Mouse (Mus musculus) hindbrain, embryonic 14.5 days (tissue): Measurements from ENCODE around the gene Hs6st3. TPM values are rescaled to one million over a fixed set of nuclear protein-coding genes. Genes with fewer than 3 reads are reported as not detected.

Experiments used
- ATAC-seq: fragments of 200-750 bp; cut with Nextera tagmentation; 2 replicates; pipeline ENCODE4 v1.8.0; 2017; ENCODE audit warnings: moderate number of reproducible peaks, mild to moderate bottlenecking, moderate TSS enrichment, moderate library complexity; ENCODE audit not compliant: low FRiP score
- DNase-seq: peaks from one replicate; pipeline ENCODE4 v3.0.0-alpha.2; 2015; ENCODE audit warnings: low spot score
- H3K27ac ChIP-seq: fragments of 300-500 bp; sonication (generic); 2 replicates; pipeline ENCODE4 v1.5.1; 2014; ENCODE audit warnings: mild to moderate bottlenecking, moderate library complexity
- H3K27me3 ChIP-seq: fragments of 300-500 bp; sonication (generic); 2 replicates; pipeline ENCODE4 v1.6.1; 2014; ENCODE audit warnings: mild to moderate bottlenecking, low read length, mixed read lengths; ENCODE audit not compliant: control insufficient read depth, insufficient read depth
- H3K36me3 ChIP-seq: fragments of 300-500 bp; sonication (generic); replicated peaks from 2 replicates; pipeline ENCODE4 v1.6.1; 2014; ENCODE audit not compliant: control insufficient read depth, insufficient read depth
- H3K4me1 ChIP-seq: fragments of 300-500 bp; sonication (generic); replicated peaks from 2 replicates; pipeline ENCODE4 v1.6.1; 2014; ENCODE audit warnings: antibody characterized with exemption, low read length, mixed read lengths; ENCODE audit not compliant: control insufficient read depth, insufficient read depth
- H3K4me2 ChIP-seq: fragments of 300-500 bp; sonication (generic); replicated peaks from 2 replicates; pipeline ENCODE4 v1.6.1; 2014; ENCODE audit warnings: mild to moderate bottlenecking, moderate library complexity
- H3K4me3 ChIP-seq: fragments of 300-500 bp; sonication (generic); replicated peaks from 2 replicates; pipeline ENCODE4 v1.5.1; 2014; ENCODE audit warnings: mild to moderate bottlenecking, low read length
- H3K9ac ChIP-seq: fragments of 300-500 bp; sonication (generic); 2 replicates; pipeline ENCODE4 v1.6.1; 2014
- H3K9me3 ChIP-seq: fragments of 300-500 bp; sonication (generic); 2 replicates; pipeline ENCODE4 v1.6.1; 2016; ENCODE audit warnings: low read length; ENCODE audit not compliant: control insufficient read depth
- WGBS: fragments of 180-500 bp; shearing (Covaris S2); extraction: QIAGEN DNeasy Blood & Tissue Kit; methylation state at CpG from one replicate; pipeline ENCODE4 v1.1.7; 2014; 5-methylcytosine and 5-hydroxymethylcytosine counted together
- polyA plus RNA-seq: library from polyadenylated mRNA; unstranded; fragments of >200 nt; fragmentation: Nextera tagmentation; extraction: Ambion mirVana; gene quantifications from 2 replicates; pipeline ENCODE4 v1.2.1, GENCODE M21; 2014

The Hs6st3 gene
- polyA plus RNA-seq, 1 experiment from 2014 or later = 4.3 TPM

DNA sequence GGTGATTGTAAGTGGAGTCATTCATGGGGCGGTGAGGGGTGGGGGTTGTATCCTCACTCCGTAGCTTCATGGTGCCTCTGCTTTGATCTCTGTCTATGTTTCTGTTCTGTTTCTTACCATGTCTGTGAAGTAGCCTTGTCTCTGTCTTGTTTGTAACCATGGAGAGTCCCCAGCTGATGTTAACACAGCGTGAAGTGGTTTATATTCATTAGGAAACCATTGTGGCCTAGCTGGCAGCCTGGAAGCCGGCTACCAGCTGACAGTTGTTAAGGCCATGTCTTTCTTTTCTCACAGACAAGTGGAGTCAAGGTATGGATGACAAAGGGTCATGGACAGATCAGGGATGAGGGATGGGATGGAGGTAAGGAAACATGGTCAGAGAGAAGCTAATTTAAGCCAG, 12.3 kb upstream of the Hs6st3 start:
- no peak for ATAC-seq
- Histone ChIP-seq H3K4me3 (no peak overlapping the region), H3K4me1 (peaks cover 15% of the 10 kb centered on the region; the same call in 1 of the 2 replicates), H3K36me3 (no peaks in the 10 kb centered on the region), H3K9ac (no peak overlapping the region), H3K9me3 (no peaks in the 10 kb centered on the region), H3K27ac (no peak overlapping the region), H3K27me3 (no peaks in the 10 kb centered on the region), H3K4me2 (no peak overlapping the region)
- no peak for DNase-seq
- 26% methylated on average over 4 of the region's 4 CpGs for WGBS

DNA sequence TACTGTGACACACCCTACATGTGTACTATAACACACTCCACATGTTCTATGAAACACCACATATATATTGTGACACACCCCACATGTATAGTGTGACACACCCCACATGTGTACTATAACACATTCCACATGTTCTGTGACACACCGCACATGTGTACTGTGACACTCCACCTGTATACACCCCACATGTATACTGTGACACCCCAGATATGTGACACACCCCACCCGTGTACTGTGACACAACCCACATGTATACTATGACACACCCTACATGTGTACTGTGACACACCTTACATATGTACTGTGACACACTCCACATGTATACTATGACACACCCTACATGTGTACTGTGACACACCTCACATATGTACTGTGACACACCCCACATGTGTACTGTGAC, 10.8 kb upstream of the Hs6st3 start:
- ATAC-seq (peak; percentile 35; the same call in 1 of the 2 replicates), DNase-seq (no peak)
- H3K9me3 ChIP-seq = no peaks in the 10 kb centered on the region
- H3K27ac ChIP-seq = no peak overlapping the region
- no peaks in the 10 kb centered on the region for H3K27me3 ChIP-seq
- H3K36me3 ChIP-seq = no peaks in the 10 kb centered on the region
- H3K4me1 ChIP-seq = peaks cover 15% of the 10 kb centered on the region; the same call in 1 of the 2 replicates
- H3K4me2 ChIP-seq = no peak overlapping the region
- H3K4me3 ChIP-seq = no peak overlapping the region
- WGBS = 91% methylated on average over 2 of the region's 2 CpGs
- H3K9ac ChIP-seq = no peak overlapping the region

DNA sequence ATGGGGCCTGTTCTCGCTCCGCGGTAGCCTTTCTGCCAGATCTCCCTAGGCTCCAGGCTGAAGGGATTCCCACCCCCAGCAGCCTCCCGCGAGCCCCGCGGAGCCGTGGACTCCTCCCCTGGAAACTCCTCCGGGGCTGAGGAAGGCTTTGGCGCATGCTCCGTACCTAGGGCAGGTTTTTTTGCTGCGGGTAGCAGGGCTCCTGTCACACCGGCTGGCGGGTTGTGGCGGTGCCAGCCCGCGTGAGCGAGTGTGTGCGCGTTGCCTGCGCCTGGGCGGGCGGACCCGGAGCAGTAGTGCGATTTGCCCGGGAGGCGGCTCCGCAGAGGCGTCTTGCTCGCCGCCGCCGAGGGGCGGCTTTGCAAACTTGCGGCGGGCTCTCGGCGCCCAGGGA, 632 bp upstream of the Hs6st3 start:
- DNase-seq = peak; percentile 73
- Histone ChIP-seq H3K27ac (peak overlapping the region; percentile 33; the same call in 1 of the 2 replicates), H3K27me3 (peaks cover 41% of the 10 kb centered on the region)

DNA sequence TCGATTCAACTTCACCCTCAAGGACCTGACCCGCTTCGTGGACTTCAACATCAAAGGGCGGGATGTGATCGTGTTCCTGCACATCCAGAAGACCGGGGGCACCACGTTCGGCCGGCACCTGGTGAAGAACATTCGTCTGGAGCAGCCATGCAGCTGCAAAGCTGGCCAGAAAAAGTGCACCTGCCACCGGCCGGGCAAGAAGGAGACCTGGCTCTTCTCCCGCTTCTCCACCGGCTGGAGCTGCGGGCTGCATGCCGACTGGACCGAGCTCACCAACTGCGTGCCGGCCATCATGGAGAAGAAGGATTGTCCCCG, 602 bp downstream of the Hs6st3 start:
- under 1% methylated on average over 20 of the region's 20 CpGs for WGBS
- ATAC-seq (no peak), DNase-seq (no peak)
- H3K4me2 ChIP-seq = peak overlapping the region; percentile 97
- H3K4me1 ChIP-seq = peaks cover 2% of the 10 kb centered on the region; the same call in 1 of the 2 replicates
- peak overlapping the region; percentile 79 for H3K4me3 ChIP-seq
- peak overlapping the region; percentile 66 for H3K9ac ChIP-seq
- H3K9me3 ChIP-seq = no peaks in the 10 kb centered on the region
- peaks cover 41% of the 10 kb centered on the region for H3K27me3 ChIP-seq
- H3K27ac ChIP-seq = no peak overlapping the region
- no peaks in the 10 kb centered on the region for H3K36me3 ChIP-seq

More for the DNA sequence above, 632 bp upstream of the Hs6st3 start:
- peak overlapping the region; percentile 97 for H3K4me2 ChIP-seq
- peak; percentile 93 for ATAC-seq
- H3K9me3 ChIP-seq = no peaks in the 10 kb centered on the region
- peak overlapping the region; percentile 79 for H3K4me3 ChIP-seq
- H3K9ac ChIP-seq = peak overlapping the region; percentile 66
- H3K4me1 ChIP-seq = no peaks in the 10 kb centered on the region; the same call in 1 of the 2 replicates
- under 1% methylated on average over 38 of the region's 38 CpGs for WGBS
- H3K36me3 ChIP-seq = no peaks in the 10 kb centered on the region

DNA sequence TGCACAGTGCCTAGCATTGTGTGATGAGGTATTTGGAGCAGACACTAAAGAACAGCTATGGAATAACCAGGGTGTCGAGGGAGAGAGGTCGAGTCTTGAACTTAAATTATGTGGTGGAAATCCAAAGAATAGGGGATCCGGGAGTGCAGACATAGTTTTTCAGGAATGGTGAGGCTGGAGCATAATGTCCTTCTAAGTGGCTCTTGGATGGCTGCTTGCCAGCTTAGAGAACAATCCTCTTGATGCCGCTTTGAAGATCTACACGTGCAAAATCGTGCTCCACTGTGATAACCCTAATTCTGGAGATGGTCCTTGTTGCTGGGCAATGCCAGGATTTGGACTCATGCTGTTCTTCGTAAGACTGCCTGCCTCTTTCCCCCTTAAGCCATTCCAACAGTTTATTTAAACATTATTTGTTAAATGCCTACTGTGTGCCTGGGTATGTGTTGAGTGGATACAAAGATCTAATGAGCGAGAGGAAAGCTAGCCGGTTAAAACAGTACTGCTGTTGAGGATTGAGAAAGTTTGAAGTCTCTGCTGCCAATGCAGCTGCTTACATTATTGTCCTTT, 1.3 kb downstream of the Hs6st3 start:
- no peak for ATAC-seq
- Histone ChIP-seq H3K4me3 (peak overlapping the region; percentile 79), H3K9ac (peak overlapping the region; percentile 66), H3K9me3 (no peaks in the 10 kb centered on the region), H3K4me1 (peaks cover 3% of the 10 kb centered on the region; the same call in 1 of the 2 replicates), H3K27me3 (peaks cover 41% of the 10 kb centered on the region), H3K36me3 (no peaks in the 10 kb centered on the region), H3K4me2 (peak overlapping the region; percentile 97), H3K27ac (no peak overlapping the region)
- DNase-seq = no peak
- 35% methylated on average over 9 of the region's 9 CpGs for WGBS

DNA sequence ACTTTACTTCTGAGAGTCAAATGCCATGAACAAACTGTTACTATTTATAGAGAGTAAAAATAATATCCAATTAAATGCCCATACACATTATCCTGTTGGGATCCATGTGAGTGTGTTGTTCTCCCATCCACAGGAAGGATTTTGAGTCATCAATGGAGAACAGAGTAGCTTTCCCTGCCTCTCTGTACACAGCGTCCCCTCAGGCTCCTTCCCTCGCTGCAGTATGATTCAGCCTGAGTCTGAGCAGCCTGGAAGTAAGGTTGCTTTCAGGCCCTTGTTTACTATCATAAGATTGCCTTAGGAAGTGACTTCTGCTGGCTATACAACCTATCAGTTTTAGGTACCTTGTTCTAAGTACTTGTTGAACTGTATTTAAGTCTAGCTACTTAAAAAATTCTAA, 14.9 kb downstream of the Hs6st3 start:
- no peak for ATAC-seq
- Histone ChIP-seq H3K4me2 (no peak overlapping the region), H3K27me3 (no peaks in the 10 kb centered on the region), H3K27ac (no peak overlapping the region), H3K36me3 (no peaks in the 10 kb centered on the region), H3K9ac (no peak overlapping the region), H3K4me1 (no peaks in the 10 kb centered on the region), H3K4me3 (no peak overlapping the region), H3K9me3 (peaks cover 11% of the 10 kb centered on the region)
- WGBS = 76% methylated on average over 2 of the region's 2 CpGs
- no peak for DNase-seq

DNA sequence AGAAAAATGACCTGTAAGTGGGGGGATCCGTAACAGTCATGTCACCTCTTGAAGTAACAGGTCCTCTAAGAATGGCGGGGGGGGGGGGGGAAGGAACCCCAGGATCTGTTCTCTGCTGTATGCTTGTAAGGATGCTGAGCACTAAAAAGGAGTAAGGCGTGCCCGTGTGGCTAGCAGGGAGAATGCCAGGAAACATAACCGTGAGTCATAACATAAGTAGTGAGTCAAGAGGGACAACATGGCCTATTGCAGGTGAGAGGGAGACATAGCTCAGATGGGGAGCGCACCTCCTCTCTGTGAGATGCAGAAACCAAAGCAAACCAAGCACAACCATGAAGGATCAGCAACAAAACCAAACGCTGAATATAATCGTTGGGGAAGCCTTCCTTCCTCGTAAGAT, 55.8 kb downstream of the Hs6st3 start:
- H3K27ac ChIP-seq = no peak overlapping the region
- H3K9ac ChIP-seq = no peak overlapping the region
- no peaks in the 10 kb centered on the region for H3K9me3 ChIP-seq
- WGBS = 87% methylated on average over 9 of the region's 9 CpGs
- H3K4me3 ChIP-seq = no peak overlapping the region
- no peaks in the 10 kb centered on the region for H3K4me1 ChIP-seq
- H3K27me3 ChIP-seq = no peaks in the 10 kb centered on the region
- no peak for DNase-seq
- no peaks in the 10 kb centered on the region for H3K36me3 ChIP-seq
- no peak for ATAC-seq
- H3K4me2 ChIP-seq = no peak overlapping the region

DNA sequence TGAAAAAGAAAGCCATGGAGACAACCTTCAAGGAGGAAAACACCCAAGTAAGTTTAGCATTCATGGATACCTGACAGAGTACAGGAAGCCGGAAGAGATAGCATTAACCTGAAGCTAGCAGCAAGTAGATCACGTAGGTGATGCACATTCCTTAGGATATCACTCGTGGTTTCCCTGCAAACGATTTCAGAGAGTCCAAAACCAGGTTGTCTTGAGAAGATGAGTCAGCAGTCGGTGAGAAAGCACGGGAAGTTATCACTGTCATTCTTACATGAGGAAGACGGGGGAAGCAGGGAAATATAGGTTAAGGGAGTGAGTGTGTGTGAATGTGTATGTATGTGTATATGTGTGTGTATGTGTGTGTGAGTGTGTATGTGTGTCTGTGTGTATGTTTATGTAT, 65.4 kb downstream of the Hs6st3 start:
- Histone ChIP-seq H3K27ac (no peak overlapping the region), H3K9ac (no peak overlapping the region), H3K4me2 (no peak overlapping the region), H3K4me3 (no peak overlapping the region), H3K4me1 (no peaks in the 10 kb centered on the region), H3K27me3 (no peaks in the 10 kb centered on the region), H3K9me3 (no peaks in the 10 kb centered on the region), H3K36me3 (no peaks in the 10 kb centered on the region)
- ATAC-seq (no peak), DNase-seq (no peak)
- WGBS = 94% methylated on average over 7 of the region's 7 CpGs

DNA sequence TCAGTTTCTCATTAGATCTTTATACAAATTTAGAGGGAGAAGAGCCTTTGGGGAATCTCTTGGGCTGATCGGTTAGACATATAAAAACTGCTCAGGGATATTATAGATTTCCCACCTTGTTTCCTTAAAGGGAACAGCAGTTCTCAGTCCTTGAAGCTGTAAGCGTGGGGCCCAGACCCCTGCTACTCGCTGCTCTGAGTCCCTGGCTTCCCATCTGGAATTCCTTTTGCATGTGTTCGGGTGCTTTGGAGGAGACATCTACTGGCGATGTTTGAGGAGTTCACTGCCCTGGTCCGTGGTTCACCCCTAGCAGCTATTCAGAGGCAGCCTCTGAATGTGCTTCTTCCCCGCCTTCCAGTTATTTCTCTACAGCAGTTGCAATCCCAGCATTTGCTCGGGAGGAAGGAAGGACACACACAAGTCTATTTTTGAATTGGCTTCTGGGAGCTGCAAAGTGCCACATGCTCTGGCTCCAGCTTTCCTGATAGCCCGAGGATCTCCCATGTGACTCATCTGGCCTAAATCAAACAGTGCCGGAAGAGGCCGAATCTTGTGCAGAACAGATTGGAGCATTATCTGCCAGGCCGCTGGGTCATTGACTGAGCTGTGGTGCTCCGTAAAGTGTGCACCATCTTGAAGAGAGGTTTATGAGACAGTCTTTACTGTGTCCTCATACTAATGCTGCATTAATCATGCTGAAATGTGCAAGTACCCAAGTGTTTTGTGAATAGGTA, 77.6 kb downstream of the Hs6st3 start:
- Histone ChIP-seq H3K9me3 (no peaks in the 10 kb centered on the region), H3K36me3 (no peaks in the 10 kb centered on the region), H3K27me3 (no peaks in the 10 kb centered on the region), H3K4me1 (no peaks in the 10 kb centered on the region), H3K27ac (no peak overlapping the region), H3K9ac (no peak overlapping the region), H3K4me3 (no peak overlapping the region), H3K4me2 (no peak overlapping the region)
- DNase-seq = no peak
- WGBS = 74% methylated on average over 13 of the region's 13 CpGs
- no peak for ATAC-seq
